Mouse (Mus musculus) kidney, adult 2 months (tissue): ENCODE data around the gene Gtf2a1.

Experiments used
- CTCF ChIP-seq: fragments of 200-500 bp; conservative IDR thresholded peaks from 2 replicates; pipeline ENCODE4 v1.5.1; 2011; ENCODE audit warnings: low read depth, mild to moderate bottlenecking, control low read depth, low read length, moderate library complexity, mixed read lengths; ENCODE audit not compliant: insufficient read depth, insufficient read length
- POLR2A ChIP-seq: fragments of 200-500 bp; IDR thresholded peaks from one replicate; pipeline ENCODE4 v1.6.1; 2011; ENCODE audit warnings: low read depth, low read length, control low read depth

GRCm38 (mm10) chr12:91571708-91572107 lies 18.6 kb downstream of the Gtf2a1 start:
- TF ChIP-seq POLR2A: no peak
- TF ChIP-seq CTCF: no peak
